Mouse (Mus musculus): ENCODE data around the gene Dph5. TPM values are rescaled to one million over a fixed set of nuclear protein-coding genes. Genes with fewer than 3 reads are reported as not detected.
"Not testable (repeated sequence)": the region's sequence is repeated elsewhere in the genome, so short reads cannot be mapped to it uniquely, and the experiment has no call there.

Dph5 gene
- 10 to 100 TPM in 1 of 2 experiments, 1 to 10 TPM in 1; 9.9 to 10.4 TPM for total RNA-seq (2021)
- long read RNA-seq, experiment 1, partial matches to known transcripts, result 3 of 9 reads
- long read RNA-seq, experiment 1, other reads (novel, unspliced or antisense), result 1 of 9 reads
- long read RNA-seq, experiment 2, partial matches to known transcripts, result 0 of 6 reads
- long read RNA-seq, experiment 2, other reads (novel, unspliced or antisense), result 3 of 6 reads

- DNase-seq, result peak; percentile 71
These were observed at the start of gene Dph5 for GRCm38 (mm10) chr3:115887427-115888309. Gene Dph5, plus strand, starts transcription at chr3:115887837.

- no peak for DNase-seq
These were observed 43.1 kb upstream of the Dph5 start for GRCm38 (mm10) chr3:115844566-115844965.

GRCm38 (mm10) chr3:115845032-115845618 is 42.5 kb upstream of the Dph5 start:
- no peak for DNase-seq

- no peak for DNase-seq
These were observed 41.9 kb upstream of the Dph5 start for GRCm38 (mm10) chr3:115845724-115846123.

- DNase-seq, result no peak
These were observed 41.5 kb upstream of the Dph5 start for GRCm38 (mm10) chr3:115846153-115846552.

- no peak for DNase-seq
These were observed 38.8 kb upstream of the Dph5 start for GRCm38 (mm10) chr3:115848686-115849480.

GRCm38 (mm10) chr3:115850946-115851345 is 36.7 kb upstream of the Dph5 start:
- DNase-seq, result no peak

- no peak for DNase-seq
These were observed 32.9 kb upstream of the Dph5 start for GRCm38 (mm10) chr3:115854672-115855191.

GRCm38 (mm10) chr3:115855576-115855975 is 32.1 kb upstream of the Dph5 start:
- DNase-seq, result no peak

GRCm38 (mm10) chr3:115856484-115857022 is 31.1 kb upstream of the Dph5 start:
- DNase-seq, result no peak

GRCm38 (mm10) chr3:115857436-115857835 is 30.2 kb upstream of the Dph5 start:
- DNase-seq, result no peak

GRCm38 (mm10) chr3:115858822-115859221 is 28.8 kb upstream of the Dph5 start:
- no peak for DNase-seq

GRCm38 (mm10) chr3:115860780-115861179 is 26.9 kb upstream of the Dph5 start:
- not testable (repeated sequence) for DNase-seq

GRCm38 (mm10) chr3:115863487-115863886 is 24.1 kb upstream of the Dph5 start:
- DNase-seq, result no peak

- no peak for DNase-seq
These were observed 20.5 kb upstream of the Dph5 start for GRCm38 (mm10) chr3:115867150-115867549.

- no peak for DNase-seq
These were observed 19.7 kb upstream of the Dph5 start for GRCm38 (mm10) chr3:115867901-115868300.

GRCm38 (mm10) chr3:115869360-115869759 is 18.3 kb upstream of the Dph5 start:
- no peak for DNase-seq

- no peak for DNase-seq
These were observed 12.1 kb upstream of the Dph5 start for GRCm38 (mm10) chr3:115875551-115875950.

GRCm38 (mm10) chr3:115877133-115877532 is 10.5 kb upstream of the Dph5 start:
- DNase-seq, result no peak

- no peak for DNase-seq
These were observed 3.6 kb upstream of the Dph5 start for GRCm38 (mm10) chr3:115884086-115884485.

GRCm38 (mm10) chr3:115888310-115889106 is 871 bp downstream of the Dph5 start:
- DNase-seq, result peak; percentile 16

Data from gastrocnemius, postnatal 10 days (tissue).